Mouse (Mus musculus) adipose tissue, adult 10 weeks (tissue): ENCODE data around the gene Tas2r136. TPM values are rescaled to one million over a fixed set of nuclear protein-coding genes. Genes with fewer than 3 reads are reported as not detected.

Source experiments
- polyA plus RNA-seq: library from polyadenylated mRNA; stranded (reverse); fragments of 350-450 nt; fragmentation: Illumina TruSeq; extraction: RNeasy Lipid Tissue Mini Kit (QIAGEN cat#74804); gene quantifications from one replicate; pipeline ENCODE4 v1.2.3, GENCODE M21; 2014; ENCODE audit warnings: low read depth, low replicate concordance

Tas2r136 gene
- polyA plus RNA-seq: not detected

GRCm38 (mm10) chr6:132778062-132778461, at the start of gene Tas2r136:
Tas2r136 (minus strand) TSS chr6:132778162.

GRCm38 (mm10) chr6:132802518-132802917, 24.6 kb upstream of the Tas2r136 start, which contains the start of gene Tas2r117:
Tas2r117 (plus strand) TSS chr6:132802818.

GRCm38 (mm10) chr6:132761831-132762230, 16.1 kb downstream of the Tas2r136 start, which contains the start of gene Tas2r102:
Tas2r102 (plus strand) TSS chr6:132762131.

GRCm38 (mm10) chr6:132754430-132754829, 23.5 kb downstream of the Tas2r136 start, which contains the start of gene Tas2r124:
Tas2r124 (plus strand) TSS chr6:132754730.

GRCm38 (mm10) chr6:132737935-132738334, 40.0 kb downstream of the Tas2r136 start, which contains the start of gene Tas2r115:
Tas2r115 (minus strand) TSS chr6:132738035.

Other genes starting within 250 kb of the Tas2r136 start
- gene Prh1, start 208.4 kb downstream of the Tas2r136 start, polyA plus RNA-seq: not detected
- not detected for gene Prp2, start 182.2 kb downstream of the Tas2r136 start, polyA plus RNA-seq
- not detected for gene A630073D07Rik, start 126.6 kb downstream of the Tas2r136 start, polyA plus RNA-seq
- not detected for gene Tas2r120, start 121.2 kb downstream of the Tas2r136 start, polyA plus RNA-seq
- not detected for gene Tas2r121, start 77.2 kb downstream of the Tas2r136 start, polyA plus RNA-seq
- not detected for gene Tas2r122, start 66.2 kb downstream of the Tas2r136 start, polyA plus RNA-seq
- gene Tas2r115, start 40.1 kb downstream of the Tas2r136 start, polyA plus RNA-seq: not detected
- gene Tas2r124, start 23.4 kb downstream of the Tas2r136 start, polyA plus RNA-seq: not detected
- gene Tas2r102, start 16.0 kb downstream of the Tas2r136 start, polyA plus RNA-seq: not detected
- gene Tas2r117, start 24.7 kb upstream of the Tas2r136 start, polyA plus RNA-seq: not detected
- not detected for gene Tas2r123, start 69.0 kb upstream of the Tas2r136 start, polyA plus RNA-seq
- gene Tas2r116, start 77.3 kb upstream of the Tas2r136 start, polyA plus RNA-seq: not detected
- not detected for gene Tas2r110, start 89.8 kb upstream of the Tas2r136 start, polyA plus RNA-seq
- not detected for gene Tas2r113, start 114.8 kb upstream of the Tas2r136 start, polyA plus RNA-seq
- not detected for gene Tas2r125, start 131.5 kb upstream of the Tas2r136 start, polyA plus RNA-seq
- not detected for gene Tas2r129, start 172.9 kb upstream of the Tas2r136 start, polyA plus RNA-seq
- gene Tas2r131, start 179.8 kb upstream of the Tas2r136 start, polyA plus RNA-seq: not detected
- not detected for gene Tas2r109, start 202.8 kb upstream of the Tas2r136 start, polyA plus RNA-seq